Mouse (Mus musculus) spleen, postnatal 36 days (tissue): Measurements from ENCODE around the gene Pih1d1.

Experiments used
- DNase-seq, 2 experiments: peaks; one replicate each; pipeline ENCODE4 v3.0.0; 2022; ENCODE audit warnings: low spot score in 2 of 2, mixed read lengths in 1 of 2

Pih1d1 gene

GRCm38 (mm10) chr7:45193406-45193805 lies 39.3 kb downstream of the Pih1d1 start:
- no peak for DNase-seq

GRCm38 (mm10) chr7:45193871-45194785 lies 40.0 kb downstream of the Pih1d1 start:
- no peak for DNase-seq

- no peak for DNase-seq
Measured at GRCm38 (mm10) chr7:45195341-45196175, 41.5 kb downstream of the Pih1d1 start.

- DNase-seq = no peak
Measured at GRCm38 (mm10) chr7:45196176-45196535, 42.1 kb downstream of the Pih1d1 start.

- no peak for DNase-seq
Measured at GRCm38 (mm10) chr7:45196994-45197393, 42.9 kb downstream of the Pih1d1 start.

- DNase-seq = peak; percentile 61 to 66
Measured at GRCm38 (mm10) chr7:45198435-45198834, 44.3 kb downstream of the Pih1d1 start.

- no peak for DNase-seq
Measured at GRCm38 (mm10) chr7:45198961-45199360, 44.9 kb downstream of the Pih1d1 start.

- DNase-seq = no peak
Measured at GRCm38 (mm10) chr7:45202654-45203053, 48.6 kb downstream of the Pih1d1 start.

- DNase-seq = peak; percentile 93 to 95
Measured at GRCm38 (mm10) chr7:45204380-45205143, 50.5 kb downstream of the Pih1d1 start, which contains the start of gene Ccdc155. Ccdc155 (minus strand) TSS chr7:45204892.

GRCm38 (mm10) chr7:45208260-45208659 lies 54.2 kb downstream of the Pih1d1 start:
- DNase-seq = no peak
